Mouse (Mus musculus): ENCODE data around the gene Trp73. TPM values are rescaled to one million over a fixed set of nuclear protein-coding genes. Genes with fewer than 3 reads are reported as not detected.

Trp73 gene
- polyA plus RNA-seq, 1 experiment from 2014 or later, result 1.0 TPM

- H3K4me2 ChIP-seq (replicated peaks; ENCODE audit: low read depth), result no peak overlapping the region
- no peaks in the 10 kb centered on the region for H3K9me3 ChIP-seq (ENCODE audit: control insufficient read depth, low read length)
- no peak for ATAC-seq (ENCODE audit: low FRiP score, low TSS enrichment)
- H3K36me3 ChIP-seq (ENCODE audit: control insufficient read depth, insufficient read depth, low read length), result no peaks in the 10 kb centered on the region
- H3K9ac ChIP-seq (ENCODE audit: low read length), result no peak overlapping the region
- no peaks in the 10 kb centered on the region for H3K4me1 ChIP-seq (replicated peaks; ENCODE audit: control insufficient read depth, insufficient read depth)
- no peaks in the 10 kb centered on the region for H3K27me3 ChIP-seq (ENCODE audit: control insufficient read depth, insufficient read depth, low read length)
- H3K27ac ChIP-seq (replicated peaks), result no peak overlapping the region
- WGBS, result 22% methylated on average over 6 of the region's 6 CpGs
- no peak for DNase-seq (ENCODE audit: low spot score)
- no peak overlapping the region for H3K4me3 ChIP-seq (ENCODE audit: low read depth, low read length)
- no peak for TF ChIP-seq EP300 (optimal IDR thresholded peaks at IDR 0.05)
- no peak for TF ChIP-seq CTCF (IDR thresholded peaks at IDR 0.05; ENCODE audit: low read depth)
Measured at GRCm38 (mm10) chr4:154096111-154096510, 43.9 kb downstream of the Trp73 start.

- Histone ChIP-seq H3K4me1 (replicated peaks; ENCODE audit: control insufficient read depth, insufficient read depth) (no peaks in the 10 kb centered on the region), H3K9ac (ENCODE audit: low read length) (no peak overlapping the region), H3K36me3 (ENCODE audit: control insufficient read depth, insufficient read depth, low read length) (no peaks in the 10 kb centered on the region), H3K4me2 (replicated peaks; ENCODE audit: low read depth) (no peak overlapping the region), H3K4me3 (ENCODE audit: low read depth, low read length) (no peak overlapping the region), H3K27me3 (ENCODE audit: control insufficient read depth, insufficient read depth, low read length) (no peaks in the 10 kb centered on the region), H3K27ac (replicated peaks) (no peak overlapping the region), H3K9me3 (ENCODE audit: control insufficient read depth, low read length) (no peaks in the 10 kb centered on the region)
- DNase-seq (ENCODE audit: low spot score) (peak; percentile 62), ATAC-seq (ENCODE audit: low FRiP score, low TSS enrichment) (no peak; the same call in 1 of the 2 replicates)
- 16% methylated on average over 9 of the region's 9 CpGs for WGBS
- no peak for TF ChIP-seq EP300 (optimal IDR thresholded peaks at IDR 0.05)
- TF ChIP-seq CTCF (IDR thresholded peaks at IDR 0.05; ENCODE audit: low read depth), result peak; percentile 76
Measured at GRCm38 (mm10) chr4:154093210-154093609, 46.8 kb downstream of the Trp73 start.

- Histone ChIP-seq H3K9ac (ENCODE audit: low read length) (no peak overlapping the region), H3K4me2 (replicated peaks; ENCODE audit: low read depth) (no peak overlapping the region), H3K36me3 (ENCODE audit: control insufficient read depth, insufficient read depth, low read length) (no peaks in the 10 kb centered on the region), H3K9me3 (ENCODE audit: control insufficient read depth, low read length) (no peaks in the 10 kb centered on the region), H3K4me1 (replicated peaks; ENCODE audit: control insufficient read depth, insufficient read depth) (no peaks in the 10 kb centered on the region), H3K4me3 (ENCODE audit: low read depth, low read length) (no peak overlapping the region), H3K27ac (replicated peaks) (no peak overlapping the region), H3K27me3 (ENCODE audit: control insufficient read depth, insufficient read depth, low read length) (no peaks in the 10 kb centered on the region)
- WGBS, result 74% methylated on average over 8 of the region's 8 CpGs
- DNase-seq (ENCODE audit: low spot score) (no peak), ATAC-seq (ENCODE audit: low FRiP score, low TSS enrichment) (no peak)
- no peak for TF ChIP-seq CTCF (IDR thresholded peaks at IDR 0.05; ENCODE audit: low read depth)
- TF ChIP-seq EP300 (optimal IDR thresholded peaks at IDR 0.05), result no peak
Measured at GRCm38 (mm10) chr4:154091356-154091755, 48.7 kb downstream of the Trp73 start.

- Histone ChIP-seq H3K4me1 (replicated peaks; ENCODE audit: control insufficient read depth, insufficient read depth) (no peaks in the 10 kb centered on the region), H3K4me2 (replicated peaks; ENCODE audit: low read depth) (no peak overlapping the region), H3K27ac (replicated peaks) (no peak overlapping the region), H3K9ac (ENCODE audit: low read length) (no peak overlapping the region), H3K36me3 (ENCODE audit: control insufficient read depth, insufficient read depth, low read length) (no peaks in the 10 kb centered on the region), H3K4me3 (ENCODE audit: low read depth, low read length) (no peak overlapping the region), H3K9me3 (ENCODE audit: control insufficient read depth, low read length) (no peaks in the 10 kb centered on the region), H3K27me3 (ENCODE audit: control insufficient read depth, insufficient read depth, low read length) (no peaks in the 10 kb centered on the region)
- DNase-seq (ENCODE audit: low spot score) (no peak), ATAC-seq (ENCODE audit: low FRiP score, low TSS enrichment) (no peak)
- peak; percentile 47 for TF ChIP-seq CTCF (IDR thresholded peaks at IDR 0.05; ENCODE audit: low read depth)
- TF ChIP-seq EP300 (optimal IDR thresholded peaks at IDR 0.05), result no peak
- WGBS, result 57% methylated on average over 5 of the region's 5 CpGs
Measured at GRCm38 (mm10) chr4:154089205-154089604, 50.8 kb downstream of the Trp73 start.

GRCm38 (mm10) chr4:154086436-154086835 is 53.6 kb downstream of the Trp73 start:
- DNase-seq (ENCODE audit: low spot score) (no peak), ATAC-seq (ENCODE audit: low FRiP score, low TSS enrichment) (no peak)
- H3K4me2 ChIP-seq (replicated peaks; ENCODE audit: low read depth), result no peak overlapping the region
- TF ChIP-seq EP300 (optimal IDR thresholded peaks at IDR 0.05), result no peak
- TF ChIP-seq CTCF (IDR thresholded peaks at IDR 0.05; ENCODE audit: low read depth), result no peak
- no peaks in the 10 kb centered on the region for H3K27me3 ChIP-seq (ENCODE audit: control insufficient read depth, insufficient read depth, low read length)
- H3K4me1 ChIP-seq (replicated peaks; ENCODE audit: control insufficient read depth, insufficient read depth), result no peaks in the 10 kb centered on the region
- H3K27ac ChIP-seq (replicated peaks), result peak overlapping the region; percentile 67
- H3K9me3 ChIP-seq (ENCODE audit: control insufficient read depth, low read length), result no peaks in the 10 kb centered on the region
- no peak overlapping the region for H3K9ac ChIP-seq (ENCODE audit: low read length)
- no peak overlapping the region for H3K4me3 ChIP-seq (ENCODE audit: low read depth, low read length)
- WGBS, result 62% methylated on average over 8 of the region's 8 CpGs
- no peaks in the 10 kb centered on the region for H3K36me3 ChIP-seq (ENCODE audit: control insufficient read depth, insufficient read depth, low read length)

GRCm38 (mm10) chr4:154085856-154086255 is 54.2 kb downstream of the Trp73 start:
- H3K9me3 ChIP-seq (ENCODE audit: control insufficient read depth, low read length), result no peaks in the 10 kb centered on the region
- H3K4me2 ChIP-seq (replicated peaks; ENCODE audit: low read depth), result no peak overlapping the region
- TF ChIP-seq CTCF (IDR thresholded peaks at IDR 0.05; ENCODE audit: low read depth), result no peak
- no peak for TF ChIP-seq EP300 (optimal IDR thresholded peaks at IDR 0.05)
- H3K36me3 ChIP-seq (ENCODE audit: control insufficient read depth, insufficient read depth, low read length), result no peaks in the 10 kb centered on the region
- H3K27ac ChIP-seq (replicated peaks), result no peak overlapping the region
- 58% methylated on average over 3 of the region's 3 CpGs for WGBS
- no peaks in the 10 kb centered on the region for H3K27me3 ChIP-seq (ENCODE audit: control insufficient read depth, insufficient read depth, low read length)
- DNase-seq (ENCODE audit: low spot score) (no peak), ATAC-seq (ENCODE audit: low FRiP score, low TSS enrichment) (no peak)
- no peaks in the 10 kb centered on the region for H3K4me1 ChIP-seq (replicated peaks; ENCODE audit: control insufficient read depth, insufficient read depth)
- no peak overlapping the region for H3K9ac ChIP-seq (ENCODE audit: low read length)
- no peak overlapping the region for H3K4me3 ChIP-seq (ENCODE audit: low read depth, low read length)
